Mouse (Mus musculus) ES-E14 (cell line): Measurements from ENCODE around the gene Mri1.

ENCODE experiments used
- CHD2 ChIP-seq: IDR thresholded peaks from 2 replicates; pipeline ENCODE4 v1.6.1; 2014; ENCODE audit warnings: mild to moderate bottlenecking, low read depth, low read length, inconsistent platforms
- MAFK ChIP-seq: IDR thresholded peaks from 2 replicates; pipeline ENCODE4 v1.6.1; 2014; ENCODE audit warnings: mild to moderate bottlenecking, low read depth, low read length, inconsistent platforms; ENCODE audit not compliant: insufficient read depth

- TF ChIP-seq MAFK, result no peak
- TF ChIP-seq CHD2, result no peak
Observed at GRCm38 (mm10) chr8:84202466-84202865, 54.7 kb downstream of the Mri1 start.
